Mouse (Mus musculus) naive thymus-derived CD4-positive, alpha-beta T cell, adult 5 months (primary cell): ENCODE measurements around the gene Gm17409. TPM values are rescaled to one million over a fixed set of nuclear protein-coding genes. Genes with fewer than 3 reads are reported as not detected.

Experiments used
- polyA plus RNA-seq: library from polyadenylated mRNA; unstranded; fragments of 100-300 nt; shearing (Covaris generic); gene quantifications from one replicate; pipeline ENCODE4 v1.2.1, GENCODE M21; 2017

Gm17409 gene
- not detected for polyA plus RNA-seq

DNA sequence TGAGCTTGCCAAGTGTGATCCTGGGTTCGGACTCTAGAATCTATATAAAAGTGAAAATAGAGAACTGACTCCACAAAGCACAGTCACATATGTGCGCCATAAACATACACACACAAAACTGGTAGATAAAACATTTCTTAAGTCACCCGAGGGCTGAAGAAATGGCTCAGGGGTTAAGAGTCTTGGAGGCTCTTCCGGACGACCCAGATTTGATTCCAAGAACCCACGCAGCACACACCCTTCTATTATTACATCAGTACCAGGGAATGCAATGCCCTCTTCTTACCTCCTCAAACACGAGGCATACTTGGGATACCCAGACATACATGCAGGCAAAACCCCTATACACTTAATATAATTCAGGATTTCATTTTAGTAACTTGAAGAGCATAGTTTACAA lies at the start of gene Gm17409:
TSS of gene Gm17409 (plus strand) at position 301 of the 400 bp plus-strand sequence.

Other genes with a start within 250 kb of the Gm17409 start
- 0.37 TPM for gene Acvr1c, start 112.2 kb upstream of the Gm17409 start, polyA plus RNA-seq
- 0.39 TPM for gene Acvr1, start 97.0 kb downstream of the Gm17409 start, polyA plus RNA-seq
- 0.29 TPM for gene Upp2, start 97.2 kb downstream of the Gm17409 start, polyA plus RNA-seq